In genomic region chr2:164441731-164442130, GRCm38 (mm10) we compare ENCODE assay signal across 9 mouse cellular contexts. TPM values are rescaled to one million over a fixed set of nuclear protein-coding genes. Genes with fewer than 3 reads are reported as not detected.
A peak's percentile ranks its signal among the peaks of the same experiment; 100 is the strongest.
DNase-seq lines count a peak whose midpoint lies in the region; ATAC-seq and TF ChIP-seq lines count a peak whose summit lies in the region.
"Had no signal": no experiment of that assay in that cellular context is flagged by ENCODE, and none has a peak within 500 bp of the region (broad histone marks: within the 10 kb centered on the region; RNA-seq: fewer than 3 reads in every experiment).

No protein-coding gene starts in this region.

- peak overlapping the region; percentile 85 for H3K9ac ChIP-seq in embryonic facial prominence, embryonic 14.5 days (ENCODE audit: low read depth, low read length)
- H3K9ac ChIP-seq in neural tube, embryonic 15.5 days (replicated peaks) = no peak overlapping the region

- TF ChIP-seq CTCF in left cerebral cortex, adult 2 months (IDR thresholded peaks at IDR 0.05) = no peak

- intact Hi-C loops in left cerebral cortex, adult 2 months (cut with DNase I) = loop anchor here (1.0 kb wide), 1 partner anchor 18 kb away; no protein-coding TSS in a partner anchor
- intact Hi-C loops in left cerebral cortex, postnatal 36 days (cut with DNase I) = no loop called here

- H3K27me3 ChIP-seq in embryonic facial prominence, embryonic 14.5 days (replicated peaks; ENCODE audit: control insufficient read depth, insufficient read depth, low read length) = no peaks in the 10 kb centered on the region
- peaks cover 21% of the 10 kb centered on the region for H3K27me3 ChIP-seq in neural tube, embryonic 15.5 days (replicated peaks)

- H3K4me1 ChIP-seq in embryonic facial prominence, embryonic 14.5 days (ENCODE audit: control insufficient read depth, insufficient read depth, low read length) = peaks cover 46% of the 10 kb centered on the region
- peaks cover 26% of the 10 kb centered on the region for H3K4me1 ChIP-seq in neural tube, embryonic 15.5 days

- ATAC-seq in embryonic facial prominence, embryonic 14.5 days (ENCODE audit: low read depth) = no peak
- no peak for ATAC-seq in neural tube, embryonic 15.5 days (ENCODE audit: low FRiP score)

- no peaks in the 10 kb centered on the region for H3K9me3 ChIP-seq in embryonic facial prominence, embryonic 14.5 days (ENCODE audit: control insufficient read depth, low read length)
- H3K9me3 ChIP-seq in neural tube, embryonic 15.5 days (replicated peaks) = no peaks in the 10 kb centered on the region

- H3K4me2 ChIP-seq in embryonic facial prominence, embryonic 14.5 days (ENCODE audit: low read depth, low read length) = peak overlapping the region; percentile 91
- H3K4me2 ChIP-seq in neural tube, embryonic 15.5 days = peak overlapping the region; percentile 98

- H3K27ac ChIP-seq in left cerebral cortex, adult 2 months = peak overlapping the region; percentile 37
- no peak overlapping the region for H3K27ac ChIP-seq in embryonic facial prominence, embryonic 14.5 days (replicated peaks; ENCODE audit: low read depth, low read length)
- H3K27ac ChIP-seq in neural tube, embryonic 15.5 days (replicated peaks) = no peak overlapping the region

- DNase-seq in left cerebral cortex, adult 2 months (ENCODE audit: extremely low spot score in 1 of 2, low spot score in 2 of 2) = no peak
- DNase-seq in left cerebral cortex, postnatal 36 days (ENCODE audit: low spot score in 2 of 2) = no peak
- no peak for DNase-seq in embryonic facial prominence, embryonic 14.5 days (ENCODE audit: low spot score)
- DNase-seq in kidney, postnatal 14 days = peak; percentile 25
- no peak for DNase-seq in right cerebral cortex, postnatal 10 days (ENCODE audit: low spot score in 2 of 2)
- DNase-seq in urinary bladder, postnatal 4 days (ENCODE audit: low spot score in 2 of 2) = no peak
- DNase-seq: adrenal gland, adult 2 months had no signal

- peak overlapping the region; percentile 57 for H3K4me3 ChIP-seq in left cerebral cortex, adult 2 months
- H3K4me3 ChIP-seq in embryonic facial prominence, embryonic 14.5 days (ENCODE audit: low read depth, low read length) = peak overlapping the region; percentile 76
- H3K4me3 ChIP-seq in neural tube, embryonic 15.5 days (replicated peaks) = peak overlapping the region; percentile 53

- WGBS in embryonic facial prominence, embryonic 14.5 days = 27% methylated on average over 7 of the region's 7 CpGs
- WGBS in neural tube, embryonic 15.5 days = 20% methylated on average over 7 of the region's 7 CpGs

- H3K36me3 ChIP-seq in embryonic facial prominence, embryonic 14.5 days (ENCODE audit: control insufficient read depth, insufficient read depth, low read length) = no peaks in the 10 kb centered on the region
- no peaks in the 10 kb centered on the region for H3K36me3 ChIP-seq in neural tube, embryonic 15.5 days

RNA-seq across cellular contexts. Expression of gene Sdc4, which starts 2.0 kb away (rescaled TPM):
- total RNA-seq in left cerebral cortex, adult 2 months (2021) = 10 to 100 TPM; 78.7 to 93.2 TPM
- total RNA-seq in left cerebral cortex, postnatal 36 days (2021) = 10 to 100 TPM; 98.5 TPM
- polyA plus RNA-seq in embryonic facial prominence, embryonic 14.5 days (2014; fragmentation: Nextera tagmentation; extraction: Ambion mirVana) = 57.1 and 58.4 TPM in 2 replicates
- polyA plus RNA-seq in neural tube, embryonic 15.5 days (2015; fragmentation: Nextera tagmentation; extraction: Ambion mirVana) = 9.0 and 26.2 TPM in 2 replicates

RNA-seq across cellular contexts. Expression of gene Sys1, which starts 15.0 kb away (rescaled TPM):
- total RNA-seq in left cerebral cortex, adult 2 months (2021) = 10 to 100 TPM; 40.8 to 41.3 TPM
- 10 to 100 TPM; 34.7 to 40.4 TPM for total RNA-seq in left cerebral cortex, postnatal 36 days (2021)
- polyA plus RNA-seq in embryonic facial prominence, embryonic 14.5 days (2014; fragmentation: Nextera tagmentation; extraction: Ambion mirVana) = 63.3 and 68.3 TPM in 2 replicates
- polyA plus RNA-seq in neural tube, embryonic 15.5 days (2015; fragmentation: Nextera tagmentation; extraction: Ambion mirVana) = 86.8 and 92.7 TPM in 2 replicates

RNA-seq across cellular contexts. Expression of gene Gm20458, which starts 19.0 kb away (rescaled TPM):
- 10 to 100 TPM; 10.2 to 14.1 TPM for total RNA-seq in left cerebral cortex, adult 2 months (2021)
- 10 to 100 TPM in 1 of 2 experiments, 1 to 10 TPM in 1; 8.1 to 14.9 TPM for total RNA-seq in left cerebral cortex, postnatal 36 days (2021)
- polyA plus RNA-seq in embryonic facial prominence, embryonic 14.5 days (2014; fragmentation: Nextera tagmentation; extraction: Ambion mirVana) = 12.5 and 14.7 TPM in 2 replicates
- polyA plus RNA-seq in neural tube, embryonic 15.5 days (2015; fragmentation: Nextera tagmentation; extraction: Ambion mirVana) = 4.5 and 5.8 TPM in 2 replicates

RNA-seq across cellular contexts. Expression of gene Trp53tg5, which starts 31.8 kb away (rescaled TPM):
- total RNA-seq in left cerebral cortex, adult 2 months (2021) = not detected
- total RNA-seq in left cerebral cortex, postnatal 36 days (2021) = not detected
- polyA plus RNA-seq in embryonic facial prominence, embryonic 14.5 days (2014; fragmentation: Nextera tagmentation; extraction: Ambion mirVana) = not detected in 2 replicates
- polyA plus RNA-seq in neural tube, embryonic 15.5 days (2015; fragmentation: Nextera tagmentation; extraction: Ambion mirVana) = not detected in 2 replicates
- total RNA-seq: adrenal gland, adult 2 months had no signal
- polyA plus RNA-seq: adrenal gland, adult 2 months; large intestine, adult 2 months had no signal

RNA-seq across cellular contexts. Expression of gene Matn4, which starts 36.8 kb away (rescaled TPM):
- 10 to 100 TPM; 10.4 to 11.0 TPM for total RNA-seq in left cerebral cortex, adult 2 months (2021)
- total RNA-seq in left cerebral cortex, postnatal 36 days (2021) = 10 to 100 TPM; 11.4 to 13.0 TPM
- 15.6 and 20.6 TPM in 2 replicates for polyA plus RNA-seq in embryonic facial prominence, embryonic 14.5 days (2014; fragmentation: Nextera tagmentation; extraction: Ambion mirVana)
- polyA plus RNA-seq in neural tube, embryonic 15.5 days (2015; fragmentation: Nextera tagmentation; extraction: Ambion mirVana) = 8.5 and 11.1 TPM in 2 replicates
